Mouse (Mus musculus) testis, adult 2 months (tissue): ENCODE data around the gene Pla2g2f.

Source experiments
- CTCF ChIP-seq: fragments of 200-500 bp; IDR thresholded peaks from 2 replicates; pipeline ENCODE4 v1.5.1; 2012; ENCODE audit warnings: low read depth, mild to moderate bottlenecking, inconsistent platforms, low read length, moderate library complexity; ENCODE audit not compliant: control insufficient read depth, insufficient read depth, insufficient replicate concordance
- POLR2A ChIP-seq: fragments of 200-500 bp; IDR thresholded peaks from 2 replicates; pipeline ENCODE4 v1.6.1; 2012; ENCODE audit warnings: low read depth, mild to moderate bottlenecking, inconsistent platforms, low read length, moderate library complexity; ENCODE audit not compliant: control insufficient read depth

- TF ChIP-seq CTCF = no peak
- TF ChIP-seq POLR2A = no peak
Observed at GRCm38 (mm10) chr4:138724354-138725126, 32.9 kb downstream of the Pla2g2f start, which contains the start of gene Pla2g2c.
